Mouse (Mus musculus) CD8-positive naive resting alpha-beta T cell, adult 2 months (primary cell): Measurements from ENCODE around the gene Ap1g2.

Experiments
- DNase-seq, 2 experiments: peaks; one replicate each; pipeline ENCODE4 v3.0.0; 2022; ENCODE audit warnings: low read depth in 2 of 2, low spot score in 2 of 2

The Ap1g2 gene

GRCm38 (mm10) chr14:55089199-55089947, 17.0 kb downstream of the Ap1g2 start:
- no peak for DNase-seq

GRCm38 (mm10) chr14:55086009-55086514, 20.3 kb downstream of the Ap1g2 start:
- no peak for DNase-seq

- DNase-seq = no peak
These were observed 20.9 kb downstream of the Ap1g2 start for GRCm38 (mm10) chr14:55085324-55086008.

- no peak for DNase-seq
These were observed 22.9 kb downstream of the Ap1g2 start for GRCm38 (mm10) chr14:55083481-55083880.

GRCm38 (mm10) chr14:55081105-55081504, 25.3 kb downstream of the Ap1g2 start:
- no peak for DNase-seq

GRCm38 (mm10) chr14:55079214-55079970, 27.0 kb downstream of the Ap1g2 start:
- peak; percentile 65 to 77 for DNase-seq

- DNase-seq = no peak
These were observed 27.9 kb downstream of the Ap1g2 start for GRCm38 (mm10) chr14:55078366-55078989.

- no peak for DNase-seq
These were observed 28.7 kb downstream of the Ap1g2 start for GRCm38 (mm10) chr14:55077481-55078365.

GRCm38 (mm10) chr14:55076956-55077355, 29.4 kb downstream of the Ap1g2 start:
- no peak for DNase-seq

GRCm38 (mm10) chr14:55076224-55076623, 30.2 kb downstream of the Ap1g2 start:
- DNase-seq = no peak

- no peak for DNase-seq
These were observed 32.0 kb downstream of the Ap1g2 start for GRCm38 (mm10) chr14:55074416-55074815.

GRCm38 (mm10) chr14:55071756-55072155, 34.6 kb downstream of the Ap1g2 start:
- DNase-seq = no peak

GRCm38 (mm10) chr14:55066042-55066441, 40.4 kb downstream of the Ap1g2 start:
- DNase-seq = no peak

GRCm38 (mm10) chr14:55065391-55065790, 41.0 kb downstream of the Ap1g2 start:
- no peak for DNase-seq

GRCm38 (mm10) chr14:55064481-55065370, 41.7 kb downstream of the Ap1g2 start:
- DNase-seq = no peak

- DNase-seq = no peak
These were observed 42.6 kb downstream of the Ap1g2 start for GRCm38 (mm10) chr14:55063581-55064381.

GRCm38 (mm10) chr14:55063117-55063516, 43.3 kb downstream of the Ap1g2 start:
- no peak for DNase-seq

- peak in 1 of 2 experiments; percentile 6 for DNase-seq
These were observed 43.8 kb downstream of the Ap1g2 start for GRCm38 (mm10) chr14:55062626-55063025.
